Mouse (Mus musculus) urinary bladder, adult 18-20 months (tissue): Measurements from ENCODE around the gene Acox3.

Experiments used
- DNase-seq, 2 experiments: peaks; one replicate each; pipeline ENCODE4 v3.0.0; 2022; ENCODE audit warnings: low spot score in 2 of 2, mixed read lengths in 2 of 2

Acox3 gene

DNA sequence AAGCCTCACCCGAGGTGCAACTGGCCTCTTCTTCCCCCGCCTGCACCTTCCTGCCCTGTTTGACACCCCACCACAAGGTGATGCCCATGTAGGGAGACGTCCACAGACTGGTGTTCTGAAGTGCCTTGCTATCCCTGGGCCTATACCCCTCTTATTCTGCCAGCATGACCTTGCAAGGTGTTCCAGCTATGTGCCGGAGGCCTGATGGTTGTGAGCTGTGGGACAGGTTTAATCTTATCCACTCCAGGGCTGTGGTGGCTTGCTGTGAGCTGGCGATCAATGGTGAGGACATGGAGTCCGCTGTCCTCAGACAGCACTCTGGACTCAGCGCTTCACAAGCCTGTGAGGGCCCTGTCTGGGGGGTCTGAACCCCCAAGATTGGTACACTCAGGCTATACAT is 27.5 kb downstream of the Acox3 start:
- no peak for DNase-seq

DNA sequence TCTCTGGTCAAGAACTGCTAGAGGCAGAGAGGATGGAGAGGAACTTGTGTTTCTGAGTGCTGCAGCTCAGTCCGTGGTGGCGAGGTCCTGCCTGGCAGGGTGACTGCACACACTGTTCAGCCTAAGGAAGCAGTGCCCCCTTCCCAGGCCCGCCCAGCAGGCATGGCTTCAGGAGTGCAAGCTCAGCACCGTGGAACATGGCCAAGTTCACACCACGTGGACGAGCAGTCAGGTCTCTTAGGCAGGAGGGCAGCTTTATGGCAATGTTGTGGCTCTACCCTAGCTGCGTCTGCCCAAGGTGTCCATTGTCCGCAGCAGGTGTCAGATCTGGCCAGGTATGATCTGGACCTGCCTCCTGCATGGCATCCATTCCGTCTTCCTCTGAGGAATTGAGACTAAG is 28.3 kb downstream of the Acox3 start:
- no peak for DNase-seq

GRCm38 (mm10) chr5:35611900-35612299 is 29.1 kb downstream of the Acox3 start:
- DNase-seq, result no peak

- DNase-seq, result no peak
Observed at GRCm38 (mm10) chr5:35612722-35613121, 29.9 kb downstream of the Acox3 start.

DNA sequence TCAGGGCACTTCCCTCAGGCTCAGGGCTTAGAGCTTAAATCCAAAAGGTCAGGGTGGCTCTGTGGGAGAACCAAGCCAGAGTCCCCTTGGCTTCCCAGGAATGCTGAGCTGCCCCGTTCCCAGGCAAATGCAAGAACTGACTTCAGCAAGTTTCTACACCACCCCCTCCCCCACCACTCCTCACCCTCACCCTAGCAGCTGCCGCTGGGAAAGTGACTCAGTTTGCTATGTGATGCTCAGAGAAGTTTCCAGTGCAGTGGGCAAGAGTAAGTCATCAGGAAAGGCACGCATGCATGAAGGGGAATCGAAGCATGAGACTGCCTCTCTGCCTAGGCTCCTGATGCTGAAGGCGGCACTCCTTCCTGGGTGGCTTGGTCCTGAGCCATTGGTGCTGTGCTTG is 34.1 kb downstream of the Acox3 start:
- no peak for DNase-seq

DNA sequence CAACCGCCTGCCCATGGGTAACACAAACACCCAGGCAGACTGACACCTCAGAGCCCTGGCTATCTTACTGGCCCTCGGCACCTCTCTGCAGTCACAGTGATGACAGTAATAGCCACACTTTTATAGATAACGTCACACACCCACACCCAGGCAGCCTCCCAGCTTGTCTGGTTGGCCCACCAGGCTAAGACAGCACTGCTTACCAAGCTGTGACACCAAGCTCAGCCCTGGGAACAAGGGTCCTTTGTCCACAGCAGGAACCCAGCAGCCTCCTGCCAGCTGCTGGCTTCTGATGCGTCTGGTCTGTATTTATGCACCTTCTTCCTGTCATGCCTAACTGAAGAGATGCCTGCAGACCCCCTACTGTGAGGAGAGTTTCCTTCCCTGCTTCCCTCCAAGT is 38.3 kb downstream of the Acox3 start:
- no peak for DNase-seq

- peak in 1 of 2 experiments; percentile 33 for DNase-seq
Observed at GRCm38 (mm10) chr5:35623831-35624230, 41.0 kb downstream of the Acox3 start.

DNA sequence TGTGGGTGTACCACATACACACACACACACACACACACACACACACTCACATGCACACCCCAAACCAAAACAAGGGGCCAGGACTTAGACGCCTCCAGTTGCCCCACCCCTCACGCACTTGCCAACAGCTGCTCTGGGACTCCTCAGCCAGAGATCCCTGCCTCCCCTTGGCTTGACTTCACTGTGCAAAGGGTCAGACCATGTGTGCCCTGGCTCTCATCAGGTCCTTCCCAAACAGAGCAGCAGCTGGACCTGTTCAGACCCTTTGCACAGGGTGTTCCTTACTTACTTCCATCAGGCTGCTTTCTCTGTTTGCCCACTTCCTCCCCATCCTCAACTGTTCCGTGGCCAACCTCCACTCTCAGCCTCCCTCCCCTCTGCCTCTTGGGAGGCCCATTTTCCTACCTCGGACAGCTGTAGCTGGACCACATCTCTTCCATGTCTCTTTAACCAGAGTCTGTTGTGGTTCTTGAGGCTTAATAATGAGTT is 42.0 kb downstream of the Acox3 start:
- peak; percentile 32 to 81 for DNase-seq

DNA sequence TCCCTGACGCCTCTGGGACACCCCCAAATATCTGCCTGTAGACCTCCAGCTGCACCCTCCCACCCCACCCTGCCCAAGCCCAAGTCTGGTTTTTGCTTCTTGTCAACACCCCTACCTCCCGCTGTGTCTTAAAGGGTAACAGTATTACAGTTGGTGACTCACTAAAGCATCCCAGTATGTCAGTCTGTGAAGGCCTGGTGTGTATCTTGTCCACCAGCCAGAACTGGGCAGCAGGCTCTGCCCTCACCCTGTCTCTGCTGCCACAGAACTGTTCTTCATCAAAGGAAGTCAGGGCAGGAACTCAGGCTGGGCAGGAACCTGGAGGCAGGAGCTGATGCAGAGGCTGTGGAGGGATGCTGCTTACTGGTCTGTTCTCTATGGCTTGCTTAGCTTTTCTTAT is 43.6 kb downstream of the Acox3 start:
- no peak for DNase-seq

- DNase-seq, result no peak
Observed at GRCm38 (mm10) chr5:35627307-35627840, 44.5 kb downstream of the Acox3 start.

DNA sequence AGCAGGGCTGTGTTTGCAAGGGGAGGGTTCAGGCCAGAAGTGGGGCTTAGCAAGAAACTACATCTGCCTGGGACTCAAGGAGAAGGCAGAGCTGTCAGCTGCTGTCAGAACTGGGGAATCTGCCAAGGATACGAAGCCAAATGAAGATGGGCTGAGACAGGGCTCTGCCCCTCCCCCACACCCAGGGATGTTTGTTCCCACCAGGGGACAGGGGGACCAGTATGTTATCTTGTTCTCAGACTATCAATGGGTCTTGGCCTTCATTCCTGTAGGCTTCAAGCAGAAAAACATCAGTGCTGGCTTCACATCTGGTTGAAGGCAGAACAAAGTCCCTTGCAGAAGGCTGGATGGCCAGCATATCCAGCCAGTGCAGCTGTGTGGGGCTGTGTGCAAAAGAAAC is 45.8 kb downstream of the Acox3 start:
- DNase-seq, result no peak

DNA sequence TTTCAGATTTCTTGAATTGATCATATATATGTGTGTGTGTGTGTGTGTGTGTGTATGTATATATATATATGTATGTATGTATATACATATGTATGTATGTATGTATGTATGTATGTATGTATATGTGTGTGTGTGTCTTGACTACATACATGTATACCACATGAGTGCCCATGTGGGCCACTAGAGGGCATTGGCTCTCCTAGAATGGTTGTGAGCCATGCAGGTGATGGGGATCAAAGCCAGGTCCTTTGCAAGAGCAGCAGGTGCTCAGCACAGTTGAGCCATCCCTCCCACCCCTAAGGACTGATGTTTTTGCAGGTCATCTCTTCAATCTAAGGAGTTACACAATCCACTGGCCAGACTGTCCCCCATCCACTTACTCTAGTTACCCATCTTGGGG is 46.5 kb downstream of the Acox3 start:
- DNase-seq, result no peak

DNA sequence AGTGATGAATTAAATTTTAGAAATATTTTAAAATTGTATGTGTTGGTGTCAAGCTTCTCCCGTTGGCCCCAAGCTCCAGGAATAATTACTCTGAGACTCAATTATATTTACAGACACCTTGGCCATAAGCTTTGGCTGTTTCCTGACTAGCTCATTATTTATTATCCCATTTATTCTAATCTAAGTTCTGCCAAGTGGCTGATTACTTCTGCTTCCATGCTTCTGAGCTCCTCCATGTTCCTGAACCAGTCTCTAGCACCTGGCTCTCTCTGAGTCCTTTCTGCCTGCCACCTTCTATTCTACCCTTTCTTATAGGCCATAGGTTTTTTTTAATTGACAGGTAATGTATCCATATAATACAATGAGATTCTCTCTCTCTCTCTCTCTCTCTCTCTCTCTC is 47.9 kb downstream of the Acox3 start:
- no peak for DNase-seq

DNA sequence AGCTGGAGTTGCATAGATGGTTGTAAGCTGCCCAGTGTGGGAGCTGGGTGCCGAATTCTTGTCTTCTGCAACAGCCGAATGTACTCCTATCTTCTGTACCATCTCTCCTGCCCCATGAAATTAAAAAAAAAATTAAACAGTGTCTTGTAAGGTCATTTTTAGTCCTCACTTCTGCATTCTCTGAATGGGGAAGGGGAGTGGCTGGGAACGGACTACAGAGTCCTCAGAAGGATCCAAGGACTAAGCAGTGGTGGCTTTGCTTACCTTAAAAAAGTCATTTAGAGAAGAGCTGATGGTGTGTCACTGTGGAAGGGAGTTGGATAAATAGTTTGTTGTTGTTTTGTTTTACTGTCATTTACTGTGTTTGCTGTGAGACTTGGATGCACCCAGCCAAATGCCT is 48.4 kb downstream of the Acox3 start:
- DNase-seq, result no peak

DNA sequence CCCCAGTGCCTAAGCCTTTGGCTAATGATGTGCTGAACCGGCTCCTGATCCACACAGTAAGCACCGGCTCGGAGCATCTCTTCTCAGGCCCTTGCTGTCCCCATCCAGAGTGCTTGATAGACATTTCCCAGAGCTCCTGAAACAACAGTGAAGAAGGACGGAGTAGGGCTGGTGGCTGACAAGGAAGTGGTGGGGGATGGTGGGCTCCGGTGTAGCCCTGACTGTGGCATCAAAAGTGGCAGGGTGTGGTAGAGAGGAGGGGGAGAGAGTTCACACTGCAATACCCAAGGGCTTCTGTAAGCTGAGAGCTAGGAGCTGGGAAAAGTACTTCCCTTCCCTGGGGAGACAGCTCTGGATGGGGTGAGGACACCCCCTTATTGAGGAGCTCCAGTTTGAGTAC is 48.9 kb downstream of the Acox3 start:
- no peak for DNase-seq

DNA sequence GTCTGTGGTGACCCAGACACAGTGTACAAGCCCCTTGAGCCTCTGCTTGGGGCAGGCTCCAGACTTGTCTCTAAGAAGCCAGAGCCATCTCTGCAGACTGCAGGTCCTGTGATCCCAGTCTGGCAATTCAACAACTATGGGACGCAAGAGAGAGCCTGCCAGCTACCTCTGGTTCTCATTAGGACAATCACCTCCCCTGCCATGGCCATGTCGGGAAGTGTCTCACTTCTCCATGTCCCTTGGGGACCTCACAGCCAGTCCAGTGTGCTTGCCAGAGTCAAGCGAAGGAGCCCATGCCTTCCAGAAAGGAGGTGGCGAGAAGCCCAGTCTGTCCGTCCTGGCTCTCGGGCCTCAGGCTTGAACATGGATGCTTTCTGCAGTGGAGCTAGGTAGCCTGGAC is 50.0 kb downstream of the Acox3 start:
- no peak for DNase-seq

GRCm38 (mm10) chr5:35636016-35636415 is 53.2 kb downstream of the Acox3 start:
- DNase-seq, result no peak

DNA sequence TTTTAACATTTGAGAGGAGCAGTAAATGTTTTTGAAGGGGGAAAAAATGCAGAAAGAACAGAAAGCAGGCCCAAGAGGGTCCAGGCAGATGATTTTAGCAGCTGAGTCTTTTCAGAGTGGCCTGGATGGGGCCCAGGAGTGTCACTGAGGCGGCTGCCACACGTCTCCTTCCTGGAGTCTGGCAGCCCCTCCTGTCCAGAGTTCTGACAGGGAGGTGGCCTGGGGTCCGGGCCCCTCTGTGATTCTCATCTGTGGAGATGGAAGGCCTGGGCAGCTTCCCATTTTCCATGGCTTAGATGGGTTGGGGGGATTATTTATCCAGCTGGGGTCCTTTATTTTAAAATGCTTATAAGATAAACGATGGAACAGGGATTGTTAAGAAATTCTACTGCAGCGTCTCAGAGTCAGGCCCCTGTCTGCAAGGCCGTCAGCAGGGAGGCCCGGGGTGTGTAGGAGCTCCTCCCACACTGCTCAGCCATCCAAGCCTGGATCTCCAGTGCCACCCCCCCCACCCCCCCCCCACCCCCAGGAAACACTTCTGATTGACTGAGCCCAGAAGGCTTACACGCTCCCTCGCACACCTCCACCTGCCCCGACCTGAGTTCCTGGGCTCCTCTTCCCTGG is 59.2 kb downstream of the Acox3 start:
- DNase-seq, result no peak

DNA sequence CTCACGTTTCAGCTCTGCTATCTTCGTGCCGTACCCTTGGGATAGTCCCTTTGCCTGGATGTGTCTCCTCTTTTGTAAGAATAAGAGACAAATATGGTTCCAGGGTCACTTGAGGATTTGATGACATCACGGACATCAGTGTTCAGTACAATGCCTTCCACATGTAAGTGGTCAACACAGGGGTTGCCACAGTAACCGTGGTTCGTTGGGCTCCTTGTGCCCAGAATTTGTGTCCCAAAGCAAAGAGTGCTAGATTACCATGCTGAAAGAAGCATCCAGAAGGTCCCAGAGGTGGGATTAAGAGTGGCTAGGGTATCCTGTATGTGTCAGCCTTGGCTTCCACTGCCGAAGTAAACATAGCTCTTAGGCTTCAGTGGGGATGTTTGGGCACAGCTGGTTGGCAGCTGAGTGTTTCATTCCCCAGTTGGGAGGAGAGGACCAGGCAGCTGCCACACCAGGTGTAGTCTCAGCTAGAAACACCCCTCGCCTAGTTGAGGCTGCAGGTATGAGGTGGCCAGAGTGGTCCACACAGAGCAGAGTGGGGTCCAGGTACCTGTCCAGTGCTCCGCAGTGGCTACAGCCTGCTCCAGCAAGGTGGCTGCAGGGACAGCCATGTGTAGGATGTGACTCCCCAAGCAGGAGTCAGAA is 60.7 kb downstream of the Acox3 start:
- no peak for DNase-seq

DNA sequence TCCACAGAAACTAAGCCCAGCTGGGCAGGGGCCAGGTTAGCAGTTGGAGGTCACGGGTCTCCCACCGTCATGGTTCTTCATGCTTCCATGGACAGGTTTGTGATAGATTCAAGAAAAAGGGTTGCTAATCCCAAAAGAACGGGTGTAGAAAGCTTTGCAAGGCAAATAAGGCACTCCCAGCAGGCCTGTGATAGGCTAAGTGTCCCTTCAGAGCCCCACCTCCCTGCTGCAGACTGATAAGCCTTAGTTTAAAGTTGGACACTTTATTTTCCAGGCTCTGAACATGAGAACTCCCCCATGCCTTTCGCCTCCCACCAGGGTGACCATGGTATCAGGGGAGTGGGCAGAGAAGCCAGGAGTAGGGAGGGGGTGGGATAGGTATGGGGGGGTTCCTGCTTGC is 61.2 kb downstream of the Acox3 start:
- no peak for DNase-seq

- no peak for DNase-seq
Observed at GRCm38 (mm10) chr5:35645938-35646493, 63.2 kb downstream of the Acox3 start.

GRCm38 (mm10) chr5:35646927-35647326 is 64.1 kb downstream of the Acox3 start:
- DNase-seq, result no peak

GRCm38 (mm10) chr5:35647562-35647961 is 64.7 kb downstream of the Acox3 start:
- DNase-seq, result peak in 1 of 2 experiments; percentile 68
